Mouse (Mus musculus) CH12.LX (cell line): Measurements from ENCODE around the gene Olfr187. TPM values are rescaled to one million over a fixed set of nuclear protein-coding genes. Genes with fewer than 3 reads are reported as not detected.

Experiments
- DNase-seq: peaks from one replicate; pipeline ENCODE4 v3.0.0-alpha.2; 2013; ENCODE audit errors: extremely low read depth
- H3K27ac ChIP-seq: 2 replicates; pipeline ENCODE4 v1.5.1; 2012; ENCODE audit warnings: low read depth, mild to moderate bottlenecking, control low read depth, moderate library complexity; ENCODE audit not compliant: insufficient read depth
- H3K27me3 ChIP-seq: replicated peaks from 2 replicates; pipeline ENCODE3; 2012; ENCODE audit warnings: inconsistent platforms
- H3K36me3 ChIP-seq, 2 experiments: replicated peaks in 1 of 2; 2 replicates each; pipeline versions ENCODE3 to v1.6.1; 2012; ENCODE audit warnings: inconsistent platforms in 1 of 2, low read length in 1 of 2, mild to moderate bottlenecking in 1 of 2, mixed read lengths in 1 of 2, moderate library complexity in 1 of 2; ENCODE audit not compliant: control insufficient read depth in 1 of 2, insufficient read depth in 1 of 2
- H3K4me1 ChIP-seq, 2 experiments: 2 replicates each; pipeline ENCODE4 v1.6.1; 2012; ENCODE audit warnings: inconsistent platforms in 1 of 2, moderate library complexity in 1 of 2; ENCODE audit not compliant: insufficient read depth in 2 of 2, control insufficient read depth in 1 of 2
- H3K4me2 ChIP-seq: 2 replicates; pipeline ENCODE4 v1.6.1; 2012; ENCODE audit warnings: low read depth, mild to moderate bottlenecking, control low read depth; ENCODE audit not compliant: poor library complexity, insufficient read depth, severe bottlenecking
- H3K4me3 ChIP-seq, 3 experiments: fragments of 150-350 bp in 1 of 3; sonication (generic) in 1 of 3; replicated peaks in 1 of 3; 2 replicates each; pipeline versions ENCODE3 to v1.5.1; 2011 to 2012; ENCODE audit warnings: low read depth in 2 of 3, low read length in 2 of 3, mild to moderate bottlenecking in 2 of 3, moderate library complexity in 2 of 3, control low read depth in 1 of 3, improper control_type of control experiment in 1 of 3, inconsistent platforms in 1 of 3, mixed read lengths in 1 of 3; ENCODE audit not compliant: poor library complexity in 1 of 3
- H3K79me2 ChIP-seq: replicated peaks from 2 replicates; pipeline ENCODE4 v1.6.1; 2012; ENCODE audit warnings: mild to moderate bottlenecking, moderate library complexity; ENCODE audit not compliant: control insufficient read depth, poor library complexity, insufficient read depth, severe bottlenecking; ENCODE audit errors: extremely low read depth
- H3K9ac ChIP-seq: 2 replicates; pipeline ENCODE4 v1.6.1; 2012; ENCODE audit warnings: low read depth, mild to moderate bottlenecking, control low read depth, moderate library complexity; ENCODE audit not compliant: insufficient read depth
- H3K9me3 ChIP-seq: replicated peaks from 2 replicates; pipeline ENCODE3; 2012; ENCODE audit warnings: low read length, inconsistent platforms, mixed read lengths
- BHLHE40 ChIP-seq: IDR thresholded peaks from 2 replicates; pipeline ENCODE4 v1.6.1; 2011; ENCODE audit warnings: mild to moderate bottlenecking, low read depth, low read length, improper control_type of control experiment
- CHD2 ChIP-seq: IDR thresholded peaks from 2 replicates; pipeline ENCODE4 v1.6.1; 2011; ENCODE audit warnings: low read length, improper control_type of control experiment
- E2F4 ChIP-seq: IDR thresholded peaks from 2 replicates; pipeline ENCODE4 v1.6.1; 2011; ENCODE audit warnings: low read depth, low read length, improper control_type of control experiment; ENCODE audit not compliant: insufficient replicate concordance
- ELF1 ChIP-seq: IDR thresholded peaks from 2 replicates; pipeline ENCODE4 v1.6.1; 2014; ENCODE audit warnings: low read depth, mild to moderate bottlenecking, inconsistent platforms, low read length, improper control_type of control experiment
- ETS1 ChIP-seq: conservative IDR thresholded peaks from 2 replicates; pipeline ENCODE4 v1.6.1; 2012; ENCODE audit warnings: low read depth, mild to moderate bottlenecking, inconsistent platforms, low read length, improper control_type of control experiment, moderate library complexity
- HCFC1 ChIP-seq: IDR thresholded peaks from 2 replicates; pipeline ENCODE4 v1.6.1; 2012; ENCODE audit warnings: low read depth, mild to moderate bottlenecking, inconsistent platforms, low read length, improper control_type of control experiment
- JUND ChIP-seq: conservative IDR thresholded peaks from 2 replicates; pipeline ENCODE4 v1.6.1; 2011; ENCODE audit warnings: low read depth, low read length, improper control_type of control experiment
- MAFK ChIP-seq: IDR thresholded peaks from 2 replicates; pipeline ENCODE4 v1.6.1; 2011; ENCODE audit warnings: low read length, improper control_type of control experiment; ENCODE audit not compliant: insufficient replicate concordance
- MYC ChIP-seq: IDR thresholded peaks from 2 replicates; pipeline ENCODE4 v1.6.1; 2011; ENCODE audit warnings: low read depth, mild to moderate bottlenecking, improper control_type of control experiment, low read length
- NELFE ChIP-seq: IDR thresholded peaks from 2 replicates; pipeline ENCODE4 v1.6.1; 2011; ENCODE audit warnings: low read depth, low read length, improper control_type of control experiment
- NRF1 ChIP-seq: IDR thresholded peaks from 2 replicates; pipeline ENCODE4 v1.6.1; 2014; ENCODE audit warnings: low read depth, mild to moderate bottlenecking, inconsistent platforms, low read length, improper control_type of control experiment, moderate library complexity
- SIN3A ChIP-seq: IDR thresholded peaks from 2 replicates; pipeline ENCODE4 v1.6.1; 2012; ENCODE audit warnings: low read length, improper control_type of control experiment, inconsistent platforms
- USF2 ChIP-seq: conservative IDR thresholded peaks from 2 replicates; pipeline ENCODE4 v1.6.1; 2011; ENCODE audit warnings: low read depth, low read length, improper control_type of control experiment
- dilution Hi-C: fragments of 300-500 bp; cut with MboI; formaldehyde crosslinking; loops from 2 replicates; pipeline ENCODE4 v1.14.3; 2020; ENCODE audit warnings: low sequenced_read_pairs; ENCODE audit not compliant: extremely low pct_unique_long_range_greater_than_20kb, extremely low pct_ligation_motif_present
- in situ Hi-C: fragments of 300-500 bp; cut with MboI; formaldehyde crosslinking; loops from 3 replicates; pipeline ENCODE4 v1.14.3; 2019; ENCODE audit warnings: low sequenced_read_pairs, low pct_ligation_motif_present, low pct_unique_long_range_greater_than_20kb, mixed read lengths
- polyA plus RNA-seq: library from polyadenylated mRNA; unstranded; fragments of >175 nt; gene quantifications from 2 replicates; pipeline ENCODE4 v1.2.1, GENCODE M21; 2012; ENCODE audit warnings: low read depth; ENCODE audit not compliant: insufficient read length
- total RNA-seq, 2 experiments: library from RNA; depleted of rRNA; stranded (reverse); fragments of 300-350 nt in 1 of 2; fragments of >200 nt in 1 of 2; gene quantifications; 2 replicates each; pipeline ENCODE4 v1.2.3; 2012 to 2014

Olfr187 gene
- total and polyA plus RNA-seq, 3 experiments = not detected

- Histone ChIP-seq H3K9me3 (no peaks in the 10 kb centered on the region), H3K79me2 (no peaks in the 10 kb centered on the region), H3K4me2 (no peak overlapping the region), H3K27ac (no peak overlapping the region), H3K36me3 (no peaks in the 10 kb centered on the region), H3K27me3 (no peaks in the 10 kb centered on the region), H3K9ac (no peak overlapping the region), H3K4me1 (no peaks in the 10 kb centered on the region), H3K4me3 (no peak overlapping the region)
- no peak for DNase-seq
- dilution Hi-C loops (no loop called here), in situ Hi-C loops (no loop called here)
- TF ChIP-seq NELFE = no peak
- no peak for TF ChIP-seq ELF1
- no peak for TF ChIP-seq BHLHE40
- TF ChIP-seq USF2 = no peak
Measured at GRCm38 (mm10) chr16:59045835-59046234, 6.3 kb upstream of the Olfr187 start.

- Histone ChIP-seq H3K79me2 (no peaks in the 10 kb centered on the region), H3K27me3 (no peaks in the 10 kb centered on the region), H3K27ac (no peak within 1 kb of the TSS), H3K4me2 (no peak within 1 kb of the TSS), H3K4me3 (no peak within 1 kb of the TSS), H3K4me1 (no peaks in the 10 kb centered on the region), H3K36me3 (no peaks in the 10 kb centered on the region), H3K9ac (no peak within 1 kb of the TSS), H3K9me3 (no peaks in the 10 kb centered on the region)
- in situ Hi-C loops = no loop called here
- TF ChIP-seq MYC (no peak), USF2 (no peak), SIN3A (no peak), E2F4 (no peak), ETS1 (no peak)
- no peak for DNase-seq
- dilution Hi-C loops = no loop called here
Measured at GRCm38 (mm10) chr16:59030191-59030590, 9.4 kb downstream of the Olfr187 start, which contains the start of gene Olfr186. Gene Olfr186 (minus strand): TSS chr16:59030291.

GRCm38 (mm10) chr16:59013357-59014018 is 26.1 kb downstream of the Olfr187 start:
- TF ChIP-seq MYC = no peak
- TF ChIP-seq NRF1 = no peak
- no peak for TF ChIP-seq JUND
- no peak for TF ChIP-seq CHD2
- no peak for TF ChIP-seq MAFK
- TF ChIP-seq HCFC1 = no peak
- DNase-seq = no peak
- in situ Hi-C loops = no loop called here

More at GRCm38 (mm10) chr16:59013357-59014018, 26.1 kb downstream of the Olfr187 start:
- Histone ChIP-seq H3K27ac (no peak overlapping the region), H3K4me3 (no peak overlapping the region), H3K79me2 (no peaks in the 10 kb centered on the region), H3K4me2 (no peak overlapping the region), H3K4me1 (no peaks in the 10 kb centered on the region), H3K9ac (no peak overlapping the region), H3K27me3 (no peaks in the 10 kb centered on the region), H3K36me3 (no peaks in the 10 kb centered on the region), H3K9me3 (no peaks in the 10 kb centered on the region)
- dilution Hi-C loops = no loop called here
